ENCODE assay signal across 11 mouse cellular contexts in the genomic region with DNA sequence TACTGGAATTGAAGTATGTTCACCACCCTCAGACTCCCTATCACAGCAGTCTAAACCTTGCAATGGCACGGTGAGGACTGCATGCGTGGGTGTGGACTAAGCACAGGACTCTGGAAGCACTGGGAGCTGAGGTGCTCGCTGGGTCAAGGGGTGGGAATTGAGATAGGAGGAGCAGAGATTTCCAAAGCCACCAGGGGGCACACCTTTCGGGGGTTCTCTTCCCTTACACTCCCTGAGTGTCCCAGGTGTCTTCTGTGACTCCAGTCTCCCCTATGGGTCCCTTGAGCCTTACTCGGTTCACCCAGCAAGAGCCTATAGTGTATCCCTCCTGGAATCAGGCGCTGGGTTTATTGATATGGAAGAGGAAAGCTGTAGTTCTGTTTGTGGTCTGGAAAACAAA. TPM values are rescaled to one million over a fixed set of nuclear protein-coding genes. Genes with fewer than 3 reads are reported as not detected.
DNase-seq lines count a peak whose midpoint lies in the region; ATAC-seq and TF ChIP-seq lines count a peak whose summit lies in the region.
"Had no signal": no experiment of that assay in that cellular context is flagged by ENCODE, and none has a peak within 500 bp of the region (broad histone marks: within the 10 kb centered on the region; RNA-seq: fewer than 3 reads in every experiment).

No protein-coding gene starts in this region.

- peaks cover 2 to 10% of the 10 kb centered on the region in 2 experiments; a peak in 2 of 4 replicates for H3K4me1 ChIP-seq in MEL (ENCODE audit: control insufficient read depth in 1 of 2, insufficient read depth in 2 of 2, low read length in 2 of 2)

- H3K9me3 ChIP-seq in MEL (replicated peaks; ENCODE audit: insufficient read depth, low read length): no peaks in the 10 kb centered on the region

- H3K4me3 ChIP-seq in layer of hippocampus, adult 2 months: no peak overlapping the region
- H3K4me3 ChIP-seq in MEL (ENCODE audit: control insufficient read depth in 1 of 2, insufficient read depth in 1 of 2, low read depth in 2 of 2, low read length in 2 of 2): no peak overlapping the region

- intact Hi-C loops in heart, postnatal 25 days (cut with DNase I): no loop called here

- H3K36me3 ChIP-seq in MEL (ENCODE audit: control insufficient read depth in 1 of 2, insufficient read depth in 2 of 2, low read length in 2 of 2): no peaks in the 10 kb centered on the region; a peak in 1 of 4 replicates

- H3K27me3 ChIP-seq in MEL (ENCODE audit: control insufficient read depth in 1 of 2, insufficient read depth in 2 of 2, low read length in 2 of 2): no peaks in the 10 kb centered on the region

- H3K79me2 ChIP-seq in MEL (ENCODE audit: control insufficient read depth, insufficient read depth, low read length, poor library complexity): no peaks in the 10 kb centered on the region

- TF ChIP-seq CTCF in layer of hippocampus, adult 2 months (conservative IDR thresholded peaks at IDR 0.05): peak; percentile 58
- peak; percentile 38 to 64 (median 54); a peak in 5 of 6 replicates for TF ChIP-seq CTCF in MEL (IDR thresholded peaks at IDR 0.05 in 2 of 3, conservative IDR thresholded peaks at IDR 0.05 in 1 of 3; ENCODE audit: control insufficient read depth in 1 of 3, insufficient read depth in 1 of 3, low read depth in 2 of 3, low read length in 3 of 3, poor library complexity in 1 of 3, severe bottlenecking in 1 of 3)

- TF ChIP-seq EP300 in MEL (IDR thresholded peaks at IDR 0.05; ENCODE audit: low read depth in 1 of 2, low read length in 2 of 2): no peak

- no peak overlapping the region for H3K9ac ChIP-seq in MEL (ENCODE audit: control insufficient read depth, low read depth, low read length, poor library complexity, severe bottlenecking)

- peak; percentile 42; the same call in 1 of the 2 replicates for ATAC-seq in megakaryocyte-erythroid progenitor cell, adult 5-6 weeks (replicated peaks; ENCODE audit: low FRiP score, low TSS enrichment, poor library complexity, severe bottlenecking)

- no peak overlapping the region for H3K27ac ChIP-seq in layer of hippocampus, adult 2 months
- no peak overlapping the region for H3K27ac ChIP-seq in MEL (ENCODE audit: control insufficient read depth, low read depth, low read length)
- H3K27ac ChIP-seq: macrophage had no signal

- DNase-seq in layer of hippocampus, adult 2 months (ENCODE audit: low spot score in 2 of 2): no peak
- DNase-seq in layer of hippocampus, postnatal 14 days (ENCODE audit: low spot score in 2 of 2): no peak
- peak; percentile 28 to 30 for DNase-seq in B cell, adult 2 months
- DNase-seq in MEL (ENCODE audit: low read depth, low spot score): peak; percentile 49
- no peak for DNase-seq in urinary bladder, postnatal 25 days (ENCODE audit: low spot score)
- DNase-seq in heart, postnatal 25 days (ENCODE audit: low spot score): no peak
- DNase-seq: heart, postnatal 14 days had no signal

- no peak for TF ChIP-seq POLR2A in MEL (IDR thresholded peaks at IDR 0.05; ENCODE audit: control insufficient read depth in 1 of 2, insufficient read depth in 1 of 2, low read depth in 1 of 2, low read length in 2 of 2, poor library complexity in 1 of 2)

- TF ChIP-seq RAD21 in MEL (IDR thresholded peaks at IDR 0.05; ENCODE audit: low read depth, low read length): peak; percentile 34

TF ChIP-seq in MEL, 35 proteins besides CTCF, POLR2A, EP300 and RAD21:
- TF ChIP-seq SMC3 (IDR thresholded peaks at IDR 0.05; ENCODE audit: low read depth, low read length): peak; percentile 70
- no peak for TF ChIP-seq TBP (IDR thresholded peaks at IDR 0.05; ENCODE audit: low read depth, low read length)
TF ChIP-seq in MEL: peak in this region for 1.

RNA-seq across cellular contexts. Expression of a gene that starts 8.1 kb away (rescaled TPM):
- total RNA-seq in layer of hippocampus, adult 2 months (2021): 10 to 100 TPM; 39.4 to 43.1 TPM
- total RNA-seq in layer of hippocampus, postnatal 14 days (2021): 10 to 100 TPM; 31.9 to 32.9 TPM
- total RNA-seq in MEL (2012; rRNA removed): 6.5 and 7.0 TPM in 2 replicates
- 1 to 10 TPM in 1 of 2 experiments, not detected in 1; 7.9 TPM for polyA plus RNA-seq in MEL (2012; ENCODE audit: insufficient read depth in 1 of 2, insufficient read length in 2 of 2, low read depth in 1 of 2, low replicate concordance in 2 of 2, missing spikeins in 1 of 2)
- total RNA-seq in megakaryocyte-erythroid progenitor cell, adult 5-6 weeks (2014; fragmentation: Nextera tagmentation): 5.2 and 7.0 TPM in 2 replicates
- total RNA-seq in megakaryocyte-erythroid progenitor cell, adult 5-6 weeks (2017): 3.7 and 5.4 TPM in 2 replicates
- total RNA-seq in heart, postnatal 25 days (2021): 10 to 100 TPM; 12.7 to 14.1 TPM

RNA-seq across cellular contexts. Expression of a gene that starts 8.7 kb away (rescaled TPM):
- total RNA-seq in layer of hippocampus, adult 2 months (2021): under 1 TPM in 1 of 2 experiments, not detected in 1; 0.29 TPM
- under 1 TPM; 0.18 to 0.38 TPM for total RNA-seq in layer of hippocampus, postnatal 14 days (2021)
- 0.12 TPM in 1 of 2 replicates, not detected in the other for total RNA-seq in MEL (2012; rRNA removed)
- under 1 TPM in 1 of 2 experiments, not detected in 1; 0.06 TPM for polyA plus RNA-seq in MEL (2012; ENCODE audit: insufficient read depth in 1 of 2, insufficient read length in 2 of 2, low read depth in 1 of 2, low replicate concordance in 2 of 2, missing spikeins in 1 of 2)
- not detected in 2 replicates for total RNA-seq in megakaryocyte-erythroid progenitor cell, adult 5-6 weeks (2014; fragmentation: Nextera tagmentation)
- not detected in 2 replicates for total RNA-seq in megakaryocyte-erythroid progenitor cell, adult 5-6 weeks (2017)
- not detected for total RNA-seq in heart, postnatal 25 days (2021)
- total RNA-seq: common myeloid progenitor, adult 5-6 weeks had no signal
- polyA plus RNA-seq: limb, embryonic 11.5 days; macrophage had no signal

RNA-seq across cellular contexts. Expression of a gene that starts 24.7 kb away (rescaled TPM):
- 100 to 1,000 TPM; 181 to 190 TPM for total RNA-seq in layer of hippocampus, adult 2 months (2021)
- 100 to 1,000 TPM; 168 to 173 TPM for total RNA-seq in layer of hippocampus, postnatal 14 days (2021)
- 66.6 and 67.4 TPM in 2 replicates for total RNA-seq in MEL (2012; rRNA removed)
- 100 to 1,000 TPM in 1 of 2 experiments, not detected in 1; 113 TPM for polyA plus RNA-seq in MEL (2012; ENCODE audit: insufficient read depth in 1 of 2, insufficient read length in 2 of 2, low read depth in 1 of 2, low replicate concordance in 2 of 2, missing spikeins in 1 of 2)
- total RNA-seq in megakaryocyte-erythroid progenitor cell, adult 5-6 weeks (2014; fragmentation: Nextera tagmentation): 86.2 and 86.5 TPM in 2 replicates
- 72.7 and 83.8 TPM in 2 replicates for total RNA-seq in megakaryocyte-erythroid progenitor cell, adult 5-6 weeks (2017)
- total RNA-seq in heart, postnatal 25 days (2021): 10 to 100 TPM; 37.6 to 39.1 TPM

RNA-seq across cellular contexts. Expression of a gene that starts 24.9 kb away (rescaled TPM):
- total RNA-seq in layer of hippocampus, adult 2 months (2021): 1 to 10 TPM; 1.1 to 1.8 TPM
- total RNA-seq in layer of hippocampus, postnatal 14 days (2021): 1 to 10 TPM; 2.0 to 3.7 TPM
- total RNA-seq in MEL (2012; rRNA removed): 1.6 and 2.2 TPM in 2 replicates
- 1 to 10 TPM in 1 of 2 experiments, not detected in 1; 9.4 TPM for polyA plus RNA-seq in MEL (2012; ENCODE audit: insufficient read depth in 1 of 2, insufficient read length in 2 of 2, low read depth in 1 of 2, low replicate concordance in 2 of 2, missing spikeins in 1 of 2)
- total RNA-seq in megakaryocyte-erythroid progenitor cell, adult 5-6 weeks (2014; fragmentation: Nextera tagmentation): 8.6 TPM in 1 of 2 replicates, not detected in the other
- 5.7 and 7.4 TPM in 2 replicates for total RNA-seq in megakaryocyte-erythroid progenitor cell, adult 5-6 weeks (2017)
- total RNA-seq in heart, postnatal 25 days (2021): 1 to 10 TPM; 2.8 to 4.1 TPM

RNA-seq across cellular contexts. Expression of a gene that starts 36.1 kb away (rescaled TPM):
- total RNA-seq in layer of hippocampus, adult 2 months (2021): 10 to 100 TPM; 21.4 to 24.7 TPM
- 10 to 100 TPM; 12.5 TPM for total RNA-seq in layer of hippocampus, postnatal 14 days (2021)
- total RNA-seq in MEL (2012; rRNA removed): 0.04 TPM in 1 of 2 replicates, not detected in the other
- polyA plus RNA-seq in MEL (2012; ENCODE audit: insufficient read depth in 1 of 2, insufficient read length in 2 of 2, low read depth in 1 of 2, low replicate concordance in 2 of 2, missing spikeins in 1 of 2): not detected
- total RNA-seq in megakaryocyte-erythroid progenitor cell, adult 5-6 weeks (2014; fragmentation: Nextera tagmentation): 13.6 and 28.5 TPM in 2 replicates
- total RNA-seq in megakaryocyte-erythroid progenitor cell, adult 5-6 weeks (2017): 62.5 and 83.5 TPM in 2 replicates
- total RNA-seq in heart, postnatal 25 days (2021): 1 to 10 TPM; 1.9 to 6.9 TPM

Comparison
In these comparisons a context has a peak if more than half of its experiments do, and no peak if none do; other contexts are left out.
1. DNase-seq: peak in B cell, adult 2 months (2 of 2) and MEL (single experiment); none in layer of hippocampus, adult 2 months (0 of 2), layer of hippocampus, postnatal 14 days (0 of 2), urinary bladder, postnatal 25 days (single experiment) and heart, postnatal 25 days (single experiment).